Mouse (Mus musculus): Measurements from ENCODE around the gene Flad1.

DNA sequence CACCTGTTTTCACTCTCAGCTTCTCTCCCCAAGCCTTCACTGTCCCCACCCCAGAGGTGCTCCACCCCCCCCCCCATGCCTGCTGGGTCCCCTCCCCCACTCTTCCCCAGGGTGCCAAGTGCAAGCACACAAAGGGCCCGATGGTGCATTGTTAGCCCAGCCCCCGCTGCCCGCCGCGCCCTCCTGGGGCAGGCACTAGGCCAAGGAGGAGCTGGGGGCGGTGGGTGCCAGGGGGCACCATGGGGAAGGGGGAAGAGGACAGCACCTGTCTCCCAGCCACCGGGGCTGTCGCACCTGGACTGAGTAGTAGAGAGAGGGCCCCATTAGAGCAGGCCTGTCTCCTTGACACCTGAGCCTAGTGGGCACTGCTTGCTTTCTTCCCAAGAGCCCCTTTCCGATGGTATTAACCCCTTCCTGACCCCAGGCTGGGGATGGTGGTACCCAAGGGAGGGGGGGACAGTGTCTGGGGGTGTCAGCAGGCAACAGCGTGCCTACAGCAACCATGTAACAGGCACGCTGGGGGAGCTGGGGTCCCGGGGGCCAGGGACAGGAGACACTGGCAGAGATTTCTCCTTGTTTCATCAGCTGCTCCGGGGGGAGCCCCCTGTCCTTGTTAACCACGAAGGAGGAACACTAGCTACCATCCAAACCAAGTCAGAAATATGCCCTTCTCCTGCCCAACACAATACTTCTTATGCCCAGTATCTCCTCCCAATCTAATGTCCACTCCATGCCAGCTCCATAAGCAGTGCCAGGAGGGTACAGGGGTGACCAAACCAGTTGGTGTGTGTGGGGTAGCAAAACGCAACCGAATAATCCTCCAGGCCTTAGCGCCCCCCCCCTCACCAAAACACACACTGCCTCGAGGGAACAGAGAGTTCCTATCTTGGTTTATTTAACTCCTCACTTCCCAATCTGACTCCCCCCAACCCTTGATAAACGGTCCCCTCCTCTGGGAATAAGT is 20.7 kb downstream of the Flad1 start:
- TF ChIP-seq POLR2A (IDR thresholded peaks at IDR 0.05; ENCODE audit: low read depth, low read length) = no peak
- TF ChIP-seq CTCF (IDR thresholded peaks at IDR 0.05; ENCODE audit: extremely low read depth, insufficient read depth, insufficient read length, insufficient replicate concordance) = no peak
